Mouse (Mus musculus): Measurements from ENCODE around the gene Utf1. TPM values are rescaled to one million over a fixed set of nuclear protein-coding genes. Genes with fewer than 3 reads are reported as not detected.
A peak's percentile ranks its signal among the peaks of the same experiment; 100 is the strongest.

Gene Utf1
- total RNA-seq, 1 experiment, result 147 TPM

GRCm38 (mm10) chr7:139905261-139905660 lies 38.3 kb upstream of the Utf1 start:
- no peaks in the 10 kb centered on the region for H3K9me3 ChIP-seq (ENCODE audit: control insufficient read depth, insufficient read depth, low read depth, low read length)
- H3K27ac ChIP-seq (ENCODE audit: insufficient read depth, low read depth, low read length, poor library complexity, severe bottlenecking), result no peak overlapping the region
- no peak overlapping the region for H3K9ac ChIP-seq (ENCODE audit: insufficient read depth, low read depth, low read length, poor library complexity, severe bottlenecking)
- TF ChIP-seq MAFK (IDR thresholded peaks at IDR 0.05; ENCODE audit: insufficient read depth, low read depth, low read length) (no peak), ZC3H11A (IDR thresholded peaks at IDR 0.05; ENCODE audit: borderline replicate concordance, low read depth, low read length) (no peak), CHD2 (IDR thresholded peaks at IDR 0.05; ENCODE audit: low read depth, low read length) (no peak), HCFC1 (IDR thresholded peaks at IDR 0.05; ENCODE audit: borderline replicate concordance, insufficient read depth, low read length) (no peak), ZNF384 (IDR thresholded peaks at IDR 0.05; ENCODE audit: low read depth, low read length) (0 out of 2 replicates have a peak, but pooled peaks have one; percentile 13)
- no peak for DNase-seq (ENCODE audit: low read depth, low spot score)
- H3K36me3 ChIP-seq (ENCODE audit: control insufficient read depth, insufficient read depth, low read length, poor library complexity, severe bottlenecking), result no peaks in the 10 kb centered on the region
- no peak overlapping the region for H3K4me3 ChIP-seq (ENCODE audit: insufficient read depth in 1 of 2, low read depth in 1 of 2, low read length in 2 of 2, poor library complexity in 1 of 2, severe bottlenecking in 1 of 2)
- H3K4me1 ChIP-seq (ENCODE audit: control insufficient read depth in 2 of 2, insufficient read depth in 2 of 2, low read length in 2 of 2, poor library complexity in 1 of 2), result peaks cover 0 to 19% of the 10 kb centered on the region in 2 experiments; a peak in 2 of 4 replicates
- in situ Hi-C loops (cut with MboI; ENCODE audit: low sequenced_read_pairs in 2 of 2, unreplicated experiment in 2 of 2), result no loop called here

GRCm38 (mm10) chr7:139905661-139906060 lies 37.9 kb upstream of the Utf1 start:
- Histone ChIP-seq H3K36me3 (ENCODE audit: control insufficient read depth, insufficient read depth, low read length, poor library complexity, severe bottlenecking) (no peaks in the 10 kb centered on the region), H3K9me3 (ENCODE audit: control insufficient read depth, insufficient read depth, low read depth, low read length) (no peaks in the 10 kb centered on the region), H3K4me3 (ENCODE audit: insufficient read depth in 1 of 2, low read depth in 1 of 2, low read length in 2 of 2, poor library complexity in 1 of 2, severe bottlenecking in 1 of 2) (no peak overlapping the region), H3K27ac (ENCODE audit: insufficient read depth, low read depth, low read length, poor library complexity, severe bottlenecking) (no peak overlapping the region), H3K9ac (ENCODE audit: insufficient read depth, low read depth, low read length, poor library complexity, severe bottlenecking) (no peak overlapping the region), H3K4me1 (ENCODE audit: control insufficient read depth in 2 of 2, insufficient read depth in 2 of 2, low read length in 2 of 2, poor library complexity in 1 of 2) (peaks cover 0 to 20% of the 10 kb centered on the region in 2 experiments; a peak in 2 of 4 replicates)
- peak; percentile 51 for DNase-seq (ENCODE audit: low read depth, low spot score)
- in situ Hi-C loops (cut with MboI; ENCODE audit: low sequenced_read_pairs in 2 of 2, unreplicated experiment in 2 of 2), result no loop called here
- TF ChIP-seq ZC3H11A (IDR thresholded peaks at IDR 0.05; ENCODE audit: borderline replicate concordance, low read depth, low read length) (peak; percentile 53; the same call in 1 of the 2 replicates), CHD2 (IDR thresholded peaks at IDR 0.05; ENCODE audit: low read depth, low read length) (no peak)

- H3K27ac ChIP-seq (ENCODE audit: insufficient read depth, low read depth, low read length, poor library complexity, severe bottlenecking), result no peak overlapping the region
- TF ChIP-seq ZC3H11A (IDR thresholded peaks at IDR 0.05; ENCODE audit: borderline replicate concordance, low read depth, low read length) (no peak), ZNF384 (IDR thresholded peaks at IDR 0.05; ENCODE audit: low read depth, low read length) (no peak), CHD2 (IDR thresholded peaks at IDR 0.05; ENCODE audit: low read depth, low read length) (no peak), MAFK (IDR thresholded peaks at IDR 0.05; ENCODE audit: insufficient read depth, low read depth, low read length) (no peak), HCFC1 (IDR thresholded peaks at IDR 0.05; ENCODE audit: borderline replicate concordance, insufficient read depth, low read length) (no peak)
- DNase-seq (ENCODE audit: low read depth, low spot score), result no peak
- no peaks in the 10 kb centered on the region for H3K9me3 ChIP-seq (ENCODE audit: control insufficient read depth, insufficient read depth, low read depth, low read length)
- peaks cover 0 to 20% of the 10 kb centered on the region in 2 experiments; a peak in 2 of 4 replicates for H3K4me1 ChIP-seq (ENCODE audit: control insufficient read depth in 2 of 2, insufficient read depth in 2 of 2, low read length in 2 of 2, poor library complexity in 1 of 2)
- peak overlapping the region; percentile 24 to 25; a peak in 3 of 4 replicates for H3K4me3 ChIP-seq (ENCODE audit: insufficient read depth in 1 of 2, low read depth in 1 of 2, low read length in 2 of 2, poor library complexity in 1 of 2, severe bottlenecking in 1 of 2)
- no peaks in the 10 kb centered on the region for H3K36me3 ChIP-seq (ENCODE audit: control insufficient read depth, insufficient read depth, low read length, poor library complexity, severe bottlenecking)
- in situ Hi-C loops (cut with MboI; ENCODE audit: low sequenced_read_pairs in 2 of 2, unreplicated experiment in 2 of 2), result no loop called here
- peak overlapping the region; percentile 60; the same call in 1 of the 2 replicates for H3K9ac ChIP-seq (ENCODE audit: insufficient read depth, low read depth, low read length, poor library complexity, severe bottlenecking)
Measured at GRCm38 (mm10) chr7:139908176-139908575, 35.4 kb upstream of the Utf1 start.

- no peak for DNase-seq (ENCODE audit: low read depth, low spot score)
- H3K4me3 ChIP-seq (ENCODE audit: insufficient read depth in 1 of 2, low read depth in 1 of 2, low read length in 2 of 2, poor library complexity in 1 of 2, severe bottlenecking in 1 of 2), result no peak overlapping the region
Measured at GRCm38 (mm10) chr7:139909469-139909868, 34.1 kb upstream of the Utf1 start.

More at GRCm38 (mm10) chr7:139909469-139909868, 34.1 kb upstream of the Utf1 start:
- Histone ChIP-seq H3K9ac (ENCODE audit: insufficient read depth, low read depth, low read length, poor library complexity, severe bottlenecking) (no peak overlapping the region), H3K36me3 (ENCODE audit: control insufficient read depth, insufficient read depth, low read length, poor library complexity, severe bottlenecking) (no peaks in the 10 kb centered on the region), H3K9me3 (ENCODE audit: control insufficient read depth, insufficient read depth, low read depth, low read length) (no peaks in the 10 kb centered on the region), H3K27ac (ENCODE audit: insufficient read depth, low read depth, low read length, poor library complexity, severe bottlenecking) (no peak overlapping the region), H3K4me1 (ENCODE audit: control insufficient read depth in 2 of 2, insufficient read depth in 2 of 2, low read length in 2 of 2, poor library complexity in 1 of 2) (peaks cover 0 to 25% of the 10 kb centered on the region in 2 experiments; a peak in 2 of 4 replicates)
- no peak for TF ChIP-seq ZC3H11A (IDR thresholded peaks at IDR 0.05; ENCODE audit: borderline replicate concordance, low read depth, low read length)
- no peak for TF ChIP-seq MAFK (IDR thresholded peaks at IDR 0.05; ENCODE audit: insufficient read depth, low read depth, low read length)
- no peak for TF ChIP-seq ZNF384 (IDR thresholded peaks at IDR 0.05; ENCODE audit: low read depth, low read length)
- no peak for TF ChIP-seq HCFC1 (IDR thresholded peaks at IDR 0.05; ENCODE audit: borderline replicate concordance, insufficient read depth, low read length)
- no peak for TF ChIP-seq CHD2 (IDR thresholded peaks at IDR 0.05; ENCODE audit: low read depth, low read length)
- in situ Hi-C loops (cut with MboI; ENCODE audit: low sequenced_read_pairs in 2 of 2, unreplicated experiment in 2 of 2), result no loop called here
